Mouse (Mus musculus) embryonic facial prominence, embryonic 15.5 days (tissue): ENCODE measurements around the gene St6gal1. TPM values are rescaled to one million over a fixed set of nuclear protein-coding genes. Genes with fewer than 3 reads are reported as not detected.

Source experiments
- ATAC-seq: fragments of 200-750 bp; cut with Nextera tagmentation; 2 replicates; pipeline ENCODE4 v1.8.0; 2017; ENCODE audit warnings: low read depth, moderate TSS enrichment; ENCODE audit not compliant: insufficient number of reproducible peaks, low FRiP score, low TSS enrichment
- H3K27ac ChIP-seq: fragments of 300-500 bp; sonication (generic); replicated peaks from 2 replicates; pipeline ENCODE4 v1.5.1; 2015; ENCODE audit warnings: mild to moderate bottlenecking, inconsistent platforms
- H3K27me3 ChIP-seq: fragments of 300-500 bp; sonication (generic); 2 replicates; pipeline ENCODE4 v1.6.1; 2015; ENCODE audit warnings: inconsistent platforms
- H3K36me3 ChIP-seq: fragments of 300-500 bp; sonication (generic); 2 replicates; pipeline ENCODE4 v1.6.1; 2015; ENCODE audit warnings: mild to moderate bottlenecking, inconsistent platforms
- H3K4me1 ChIP-seq: fragments of 300-500 bp; sonication (generic); 2 replicates; pipeline ENCODE4 v1.6.1; 2015; ENCODE audit warnings: inconsistent platforms
- H3K4me2 ChIP-seq: fragments of 300-500 bp; sonication (generic); replicated peaks from 2 replicates; pipeline ENCODE4 v1.6.1; 2015; ENCODE audit warnings: mild to moderate bottlenecking, inconsistent platforms
- H3K4me3 ChIP-seq: fragments of 300-500 bp; sonication (generic); replicated peaks from 2 replicates; pipeline ENCODE4 v1.5.1; 2015; ENCODE audit warnings: mild to moderate bottlenecking, inconsistent platforms
- H3K9ac ChIP-seq: fragments of 300-500 bp; sonication (generic); 2 replicates; pipeline ENCODE4 v1.6.1; 2015; ENCODE audit warnings: inconsistent platforms
- H3K9me3 ChIP-seq: fragments of 300-500 bp; sonication (generic); replicated peaks from 2 replicates; pipeline ENCODE4 v1.6.1; 2016; ENCODE audit warnings: inconsistent platforms
- WGBS: fragments of 180-500 bp; shearing (Covaris S2); methylation state at CpG from one replicate; pipeline ENCODE4 v1.1.7; 2015; 5-methylcytosine and 5-hydroxymethylcytosine counted together
- polyA plus RNA-seq: library from polyadenylated mRNA; unstranded; fragments of >200 nt; fragmentation: Nextera tagmentation; extraction: Ambion mirVana; gene quantifications from 2 replicates; pipeline ENCODE4 v1.2.1, GENCODE M21; 2015

St6gal1 gene
- polyA plus RNA-seq, 1 experiment from 2014 or later: 16.5 TPM

- no peaks in the 10 kb centered on the region for H3K9me3 ChIP-seq
- H3K4me2 ChIP-seq: no peak overlapping the region
- no peak overlapping the region for H3K27ac ChIP-seq
- peaks cover 34% of the 10 kb centered on the region for H3K4me1 ChIP-seq
- no peaks in the 10 kb centered on the region for H3K27me3 ChIP-seq
- no peak overlapping the region for H3K4me3 ChIP-seq
- H3K9ac ChIP-seq: no peak overlapping the region
- no peaks in the 10 kb centered on the region for H3K36me3 ChIP-seq
- 24% methylated on average over 6 of the region's 6 CpGs for WGBS
- ATAC-seq: no peak
Measured at GRCm38 (mm10) chr16:23253620-23254019, 29.1 kb downstream of the St6gal1 start.

DNA sequence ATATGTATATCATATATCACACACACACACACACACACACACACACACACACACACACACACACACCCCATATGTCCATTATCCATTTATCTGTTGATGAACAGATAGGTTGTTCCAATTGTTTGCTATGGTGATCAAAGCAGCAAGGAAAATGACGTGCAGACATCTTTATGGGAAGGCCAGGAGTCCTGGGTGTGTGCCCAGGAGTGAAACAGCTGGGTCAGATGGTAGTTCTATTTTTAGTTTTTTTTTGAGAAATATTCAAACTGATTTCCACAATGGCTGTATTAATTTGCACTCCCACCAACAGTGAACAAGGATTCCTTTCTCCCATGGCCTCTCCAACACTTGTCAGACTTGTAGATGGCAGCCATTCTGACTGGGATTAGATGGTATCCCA is 29.5 kb downstream of the St6gal1 start:
- Histone ChIP-seq H3K27me3 (no peaks in the 10 kb centered on the region), H3K9ac (no peak overlapping the region), H3K4me1 (peaks cover 39% of the 10 kb centered on the region), H3K9me3 (no peaks in the 10 kb centered on the region), H3K4me3 (no peak overlapping the region), H3K36me3 (no peaks in the 10 kb centered on the region), H3K4me2 (no peak overlapping the region), H3K27ac (no peak overlapping the region)
- ATAC-seq: no peak
- WGBS: 30% methylated on average over 1 of the region's 1 CpGs

- Histone ChIP-seq H3K9me3 (no peaks in the 10 kb centered on the region), H3K27ac (no peak overlapping the region), H3K4me3 (no peak overlapping the region), H3K9ac (no peak overlapping the region), H3K27me3 (no peaks in the 10 kb centered on the region), H3K4me1 (peaks cover 26% of the 10 kb centered on the region), H3K4me2 (no peak overlapping the region), H3K36me3 (no peaks in the 10 kb centered on the region)
- no peak for ATAC-seq
- 67% methylated on average over 7 of the region's 7 CpGs for WGBS
Measured at GRCm38 (mm10) chr16:23256638-23257037, 32.1 kb downstream of the St6gal1 start.

- WGBS: 17% methylated on average over 7 of the region's 7 CpGs
- Histone ChIP-seq H3K4me2 (no peak overlapping the region), H3K9me3 (no peaks in the 10 kb centered on the region), H3K27ac (no peak overlapping the region), H3K9ac (no peak overlapping the region), H3K36me3 (no peaks in the 10 kb centered on the region), H3K27me3 (no peaks in the 10 kb centered on the region), H3K4me3 (no peak overlapping the region), H3K4me1 (peaks cover 31% of the 10 kb centered on the region)
- no peak for ATAC-seq
Measured at GRCm38 (mm10) chr16:23258429-23258822, 33.9 kb downstream of the St6gal1 start.

DNA sequence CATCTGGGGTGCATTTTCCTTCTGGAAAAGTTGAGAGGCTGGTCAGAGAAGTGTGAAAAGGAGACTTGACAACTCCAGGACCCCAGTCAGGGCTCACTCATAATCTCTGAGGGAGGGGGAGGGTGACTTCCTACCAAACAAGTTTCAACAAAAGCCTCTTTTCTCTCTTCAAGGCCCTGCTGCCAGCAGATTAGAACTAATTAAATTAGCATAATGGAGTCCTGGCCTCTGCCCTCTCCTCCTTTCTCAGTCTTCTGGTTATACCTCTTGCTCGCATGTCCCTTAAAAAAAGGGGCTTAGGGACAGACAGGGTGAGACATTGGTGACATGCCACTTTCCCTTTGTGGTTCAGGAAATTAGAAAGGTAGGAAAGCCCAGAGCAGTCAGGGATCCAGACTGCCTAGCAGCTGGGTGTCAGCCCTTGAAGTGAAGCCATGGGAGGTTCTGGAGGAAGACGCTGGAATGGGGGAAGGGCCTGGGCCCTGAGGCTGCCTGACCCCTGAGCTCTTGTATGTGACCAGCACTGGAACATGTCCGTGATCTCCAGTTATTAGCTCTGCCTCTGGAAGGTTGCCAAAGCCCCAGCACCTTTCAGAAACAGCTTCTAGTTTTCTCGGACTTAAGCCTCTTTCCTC is 34.4 kb downstream of the St6gal1 start:
- no peak for ATAC-seq
- Histone ChIP-seq H3K9ac (no peak overlapping the region), H3K27ac (no peak overlapping the region)

GRCm38 (mm10) chr16:23259580-23259979 is 35.0 kb downstream of the St6gal1 start:
- Histone ChIP-seq H3K9me3 (no peaks in the 10 kb centered on the region), H3K36me3 (no peaks in the 10 kb centered on the region), H3K4me3 (no peak overlapping the region), H3K27me3 (no peaks in the 10 kb centered on the region), H3K4me1 (peaks cover 28% of the 10 kb centered on the region), H3K27ac (no peak overlapping the region), H3K9ac (no peak overlapping the region), H3K4me2 (no peak overlapping the region)
- no peak for ATAC-seq
- WGBS: 46% methylated on average over 3 of the region's 3 CpGs

More for the DNA sequence above, 34.4 kb downstream of the St6gal1 start:
- Histone ChIP-seq H3K27me3 (no peaks in the 10 kb centered on the region), H3K4me2 (no peak overlapping the region), H3K4me3 (no peak overlapping the region), H3K36me3 (no peaks in the 10 kb centered on the region), H3K9me3 (no peaks in the 10 kb centered on the region), H3K4me1 (peaks cover 28% of the 10 kb centered on the region)
- WGBS: 14% methylated on average over 4 of the region's 4 CpGs

DNA sequence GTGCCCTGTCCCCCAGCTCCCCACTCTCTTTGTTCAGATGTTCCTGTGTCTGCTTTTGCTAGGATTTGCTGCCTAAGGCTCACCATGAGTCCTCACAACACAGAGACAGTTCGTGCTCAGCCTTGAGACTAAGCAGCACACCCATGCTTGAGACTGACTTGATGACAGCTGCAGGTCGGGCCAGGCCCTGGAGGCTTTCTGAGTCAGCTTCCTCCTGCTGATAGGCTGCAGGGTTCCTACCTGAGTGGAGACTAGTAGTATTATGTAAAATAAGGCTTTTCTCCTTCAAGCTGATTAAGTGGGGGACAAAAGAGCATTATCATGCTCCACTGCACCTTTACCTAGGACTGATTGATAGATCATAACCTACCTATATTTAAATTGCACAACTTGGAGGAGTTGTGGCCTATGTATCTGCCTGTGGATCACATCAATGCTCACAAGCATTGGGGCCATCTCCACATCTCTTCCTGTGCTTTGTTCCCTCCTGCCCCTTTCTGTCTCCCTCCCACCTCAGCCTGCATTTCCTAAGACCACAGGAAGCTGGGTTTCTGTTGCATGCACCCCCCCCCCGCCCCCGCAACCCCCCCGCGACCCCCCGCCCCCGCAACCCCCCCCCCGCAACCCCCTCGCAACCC is 37.7 kb downstream of the St6gal1 start:
- no peaks in the 10 kb centered on the region for H3K27me3 ChIP-seq
- no peaks in the 10 kb centered on the region for H3K36me3 ChIP-seq
- 27% methylated on average over 3 of the region's 10 CpGs for WGBS
- H3K9ac ChIP-seq: no peak overlapping the region
- no peak for ATAC-seq
- H3K4me1 ChIP-seq: peaks cover 34% of the 10 kb centered on the region
- H3K4me2 ChIP-seq: no peak overlapping the region
- no peak overlapping the region for H3K27ac ChIP-seq
- no peak overlapping the region for H3K4me3 ChIP-seq
- no peaks in the 10 kb centered on the region for H3K9me3 ChIP-seq

GRCm38 (mm10) chr16:23262846-23263245 is 38.3 kb downstream of the St6gal1 start:
- H3K9ac ChIP-seq: no peak overlapping the region
- no peaks in the 10 kb centered on the region for H3K36me3 ChIP-seq
- no peak overlapping the region for H3K27ac ChIP-seq
- H3K4me2 ChIP-seq: no peak overlapping the region
- H3K4me1 ChIP-seq: peaks cover 33% of the 10 kb centered on the region
- no peaks in the 10 kb centered on the region for H3K27me3 ChIP-seq
- 38% methylated on average over 5 of the region's 5 CpGs for WGBS
- no peak overlapping the region for H3K4me3 ChIP-seq
- no peak for ATAC-seq
- no peaks in the 10 kb centered on the region for H3K9me3 ChIP-seq

DNA sequence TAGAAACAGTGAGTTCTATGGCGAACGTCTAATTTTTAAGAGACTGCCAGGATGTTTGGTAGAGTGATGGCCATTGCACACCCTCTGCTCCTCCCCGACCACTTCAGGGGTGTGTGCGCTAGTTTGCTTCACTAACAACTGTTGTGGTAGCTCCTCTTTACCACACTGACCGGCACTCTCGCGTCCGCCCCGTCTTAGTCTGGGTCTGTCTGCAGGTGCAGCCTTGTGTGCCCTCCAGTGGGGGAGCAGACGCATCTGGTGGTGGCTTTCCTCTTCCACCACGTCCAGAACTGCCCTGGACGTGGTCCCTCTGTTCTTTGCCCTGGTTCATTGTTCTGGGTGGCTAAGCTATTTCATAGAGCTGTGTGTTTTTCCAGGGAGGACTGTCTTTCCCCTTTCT is 40.5 kb downstream of the St6gal1 start:
- H3K9me3 ChIP-seq: no peaks in the 10 kb centered on the region
- no peak for ATAC-seq
- H3K4me1 ChIP-seq: peaks cover 34% of the 10 kb centered on the region
- H3K27ac ChIP-seq: no peak overlapping the region
- no peak overlapping the region for H3K4me2 ChIP-seq
- WGBS: 90% methylated on average over 12 of the region's 12 CpGs
- no peaks in the 10 kb centered on the region for H3K27me3 ChIP-seq
- no peak overlapping the region for H3K9ac ChIP-seq
- H3K36me3 ChIP-seq: no peaks in the 10 kb centered on the region
- no peak overlapping the region for H3K4me3 ChIP-seq

DNA sequence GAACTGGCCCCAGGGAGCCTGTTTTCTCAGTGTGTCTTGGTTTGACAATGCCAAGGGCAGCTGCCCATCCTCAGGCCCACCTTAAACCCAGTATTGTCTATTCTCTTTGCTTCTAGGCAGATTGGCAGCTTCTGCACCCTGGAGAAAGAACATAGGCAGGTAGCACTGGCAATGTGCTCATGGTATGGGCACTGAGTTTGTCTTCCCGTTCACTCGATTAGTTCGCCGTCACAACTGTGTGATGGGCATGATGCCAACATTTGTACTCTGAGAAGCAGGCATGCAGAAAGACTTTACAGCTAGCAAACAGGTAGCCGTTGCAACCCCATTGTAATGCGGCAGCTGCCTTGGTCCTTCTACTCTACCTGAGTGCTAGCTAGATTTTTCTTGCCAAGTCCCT is 40.9 kb downstream of the St6gal1 start:
- 63% methylated on average over 6 of the region's 6 CpGs for WGBS
- ATAC-seq: no peak
- no peak overlapping the region for H3K9ac ChIP-seq

DNA sequence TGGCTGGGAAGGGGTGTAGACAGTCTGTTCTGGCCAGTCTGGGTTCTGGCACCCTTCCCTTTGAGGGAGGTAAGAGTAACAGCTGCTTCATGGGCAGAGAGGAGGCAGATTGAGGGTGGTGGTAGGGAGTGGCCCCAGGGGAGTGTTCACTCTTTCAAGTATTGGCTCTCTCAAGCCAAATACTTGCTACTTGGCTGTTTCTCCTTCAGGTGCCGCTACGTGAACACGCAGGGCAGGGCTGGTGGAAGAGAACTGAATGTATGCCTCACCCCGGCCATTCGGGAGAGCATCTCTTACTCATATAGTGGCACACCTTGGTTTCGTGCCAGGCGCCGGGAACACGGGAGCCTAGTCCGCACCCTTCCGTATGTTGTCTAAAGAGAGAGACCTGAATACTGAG is 41.8 kb downstream of the St6gal1 start:
- ATAC-seq: no peak
- H3K9ac ChIP-seq: no peak overlapping the region
- peaks cover 47% of the 10 kb centered on the region for H3K4me1 ChIP-seq
- 90% methylated on average over 11 of the region's 11 CpGs for WGBS
- H3K4me2 ChIP-seq: no peak overlapping the region
- H3K27me3 ChIP-seq: no peaks in the 10 kb centered on the region
- no peaks in the 10 kb centered on the region for H3K36me3 ChIP-seq
- H3K27ac ChIP-seq: no peak overlapping the region
- no peak overlapping the region for H3K4me3 ChIP-seq
- H3K9me3 ChIP-seq: no peaks in the 10 kb centered on the region

More for the DNA sequence above, 40.9 kb downstream of the St6gal1 start:
- H3K4me3 ChIP-seq: no peak overlapping the region
- H3K27ac ChIP-seq: no peak overlapping the region
- H3K4me1 ChIP-seq: peaks cover 39% of the 10 kb centered on the region
- H3K36me3 ChIP-seq: no peaks in the 10 kb centered on the region
- no peaks in the 10 kb centered on the region for H3K27me3 ChIP-seq
- no peaks in the 10 kb centered on the region for H3K9me3 ChIP-seq
- H3K4me2 ChIP-seq: no peak overlapping the region

- no peaks in the 10 kb centered on the region for H3K27me3 ChIP-seq
- no peak overlapping the region for H3K9ac ChIP-seq
- whole genome bisulfite sequencing: 83% methylated on average over 4 of the region's 4 CpGs
- ATAC-seq: no peak
- no peak overlapping the region for H3K4me2 ChIP-seq
- no peak overlapping the region for H3K27ac ChIP-seq
- H3K9me3 ChIP-seq: no peaks in the 10 kb centered on the region
- no peak overlapping the region for H3K4me3 ChIP-seq
- peaks cover 46% of the 10 kb centered on the region for H3K4me1 ChIP-seq
- H3K36me3 ChIP-seq: no peaks in the 10 kb centered on the region
Measured at GRCm38 (mm10) chr16:23266896-23267295, 42.4 kb downstream of the St6gal1 start.
